Mouse (Mus musculus) kidney, postnatal 14 days (tissue): Measurements from ENCODE around the gene Ccdc33.

Experiments used
- DNase-seq: peaks from one replicate; pipeline ENCODE4 v3.0.0; 2022; ENCODE audit warnings: mixed read lengths

Ccdc33 gene

GRCm38 (mm10) chr9:58008336-58009014 lies 110.1 kb downstream of the Ccdc33 start:
- no peak for DNase-seq

- DNase-seq, result no peak
Measured at GRCm38 (mm10) chr9:58005753-58006461, 112.7 kb downstream of the Ccdc33 start, which contains the start of gene Cyp11a1. Cyp11a1 (plus strand) TSS chr9:58006411.

- DNase-seq, result peak; percentile 30
Measured at GRCm38 (mm10) chr9:58003272-58003671, 115.4 kb downstream of the Ccdc33 start.

- DNase-seq, result no peak
Measured at GRCm38 (mm10) chr9:57999676-58000075, 118.9 kb downstream of the Ccdc33 start.

- no peak for DNase-seq
Measured at GRCm38 (mm10) chr9:57998685-57999084, 119.9 kb downstream of the Ccdc33 start.

GRCm38 (mm10) chr9:57998032-57998659 lies 120.5 kb downstream of the Ccdc33 start:
- peak; percentile 81 for DNase-seq

GRCm38 (mm10) chr9:57997511-57998031 lies 121.1 kb downstream of the Ccdc33 start:
- DNase-seq, result peak; percentile 28

GRCm38 (mm10) chr9:57995282-57995681 lies 123.3 kb downstream of the Ccdc33 start:
- DNase-seq, result peak; percentile 30

- no peak for DNase-seq
Measured at GRCm38 (mm10) chr9:57992781-57993591, 125.6 kb downstream of the Ccdc33 start.

GRCm38 (mm10) chr9:57992060-57992459 lies 126.6 kb downstream of the Ccdc33 start:
- DNase-seq, result no peak

- no peak for DNase-seq
Measured at GRCm38 (mm10) chr9:57990438-57991110, 128.0 kb downstream of the Ccdc33 start.

- no peak for DNase-seq
Measured at GRCm38 (mm10) chr9:57989309-57989708, 129.3 kb downstream of the Ccdc33 start.

GRCm38 (mm10) chr9:57988098-57988497 lies 130.5 kb downstream of the Ccdc33 start:
- DNase-seq, result no peak

- no peak for DNase-seq
Measured at GRCm38 (mm10) chr9:57986293-57986692, 132.3 kb downstream of the Ccdc33 start.

GRCm38 (mm10) chr9:57985304-57985703 lies 133.3 kb downstream of the Ccdc33 start:
- no peak for DNase-seq

- no peak for DNase-seq
Measured at GRCm38 (mm10) chr9:57980570-57980969, 138.1 kb downstream of the Ccdc33 start.

GRCm38 (mm10) chr9:57978858-57979257 lies 139.8 kb downstream of the Ccdc33 start:
- no peak for DNase-seq
